Mouse (Mus musculus) limb, embryonic 12.5 days (tissue): ENCODE measurements around the gene Nipsnap2. TPM values are rescaled to one million over a fixed set of nuclear protein-coding genes. Genes with fewer than 3 reads are reported as not detected.
"Not testable (repeated sequence)": the region's sequence is repeated elsewhere in the genome, so short reads cannot be mapped to it uniquely, and the experiment has no call there.

Source experiments
- ATAC-seq: fragments of 200-750 bp; cut with Nextera tagmentation; 2 replicates; pipeline ENCODE4 v1.8.0; 2017; ENCODE audit warnings: low read depth, moderate TSS enrichment; ENCODE audit not compliant: insufficient number of reproducible peaks, insufficient read depth, low FRiP score, low TSS enrichment
- H3K27ac ChIP-seq: fragments of 300-500 bp; sonication (generic); 2 replicates; pipeline ENCODE4 v1.5.1; 2016; ENCODE audit warnings: mild to moderate bottlenecking, moderate library complexity
- H3K27me3 ChIP-seq: fragments of 300-500 bp; sonication (generic); 2 replicates; pipeline ENCODE4 v1.6.1; 2016; ENCODE audit warnings: mild to moderate bottlenecking, moderate library complexity
- H3K36me3 ChIP-seq: fragments of 300-500 bp; sonication (generic); 2 replicates; pipeline ENCODE4 v1.6.1; 2016; ENCODE audit warnings: mild to moderate bottlenecking, moderate library complexity
- H3K4me1 ChIP-seq: fragments of 300-500 bp; sonication (generic); replicated peaks from 2 replicates; pipeline ENCODE4 v1.6.1; 2016
- H3K4me2 ChIP-seq: fragments of 300-500 bp; sonication (generic); 2 replicates; pipeline ENCODE4 v1.6.1; 2016; ENCODE audit warnings: mild to moderate bottlenecking, moderate library complexity
- H3K4me3 ChIP-seq: fragments of 300-500 bp; sonication (generic); replicated peaks from 2 replicates; pipeline ENCODE4 v1.5.1; 2016; ENCODE audit warnings: mild to moderate bottlenecking
- H3K9ac ChIP-seq: fragments of 300-500 bp; sonication (generic); replicated peaks from 2 replicates; pipeline ENCODE4 v1.6.1; 2016; ENCODE audit warnings: mild to moderate bottlenecking, moderate library complexity
- H3K9me3 ChIP-seq: fragments of 300-500 bp; sonication (generic); 2 replicates; pipeline ENCODE4 v1.6.1; 2016; ENCODE audit warnings: mild to moderate bottlenecking, moderate library complexity
- WGBS: fragments of 180-500 bp; shearing (Covaris S2); methylation state at CpG from one replicate; pipeline ENCODE4 v1.1.7; 2016; 5-methylcytosine and 5-hydroxymethylcytosine counted together
- polyA plus RNA-seq: library from polyadenylated mRNA; unstranded; fragments of >200 nt; fragmentation: Nextera tagmentation; extraction: Ambion mirVana; gene quantifications from 2 replicates; pipeline ENCODE4 v1.2.1, GENCODE M21; 2016

Gene Nipsnap2
- 101 and 106 TPM in 2 replicates for polyA plus RNA-seq

DNA sequence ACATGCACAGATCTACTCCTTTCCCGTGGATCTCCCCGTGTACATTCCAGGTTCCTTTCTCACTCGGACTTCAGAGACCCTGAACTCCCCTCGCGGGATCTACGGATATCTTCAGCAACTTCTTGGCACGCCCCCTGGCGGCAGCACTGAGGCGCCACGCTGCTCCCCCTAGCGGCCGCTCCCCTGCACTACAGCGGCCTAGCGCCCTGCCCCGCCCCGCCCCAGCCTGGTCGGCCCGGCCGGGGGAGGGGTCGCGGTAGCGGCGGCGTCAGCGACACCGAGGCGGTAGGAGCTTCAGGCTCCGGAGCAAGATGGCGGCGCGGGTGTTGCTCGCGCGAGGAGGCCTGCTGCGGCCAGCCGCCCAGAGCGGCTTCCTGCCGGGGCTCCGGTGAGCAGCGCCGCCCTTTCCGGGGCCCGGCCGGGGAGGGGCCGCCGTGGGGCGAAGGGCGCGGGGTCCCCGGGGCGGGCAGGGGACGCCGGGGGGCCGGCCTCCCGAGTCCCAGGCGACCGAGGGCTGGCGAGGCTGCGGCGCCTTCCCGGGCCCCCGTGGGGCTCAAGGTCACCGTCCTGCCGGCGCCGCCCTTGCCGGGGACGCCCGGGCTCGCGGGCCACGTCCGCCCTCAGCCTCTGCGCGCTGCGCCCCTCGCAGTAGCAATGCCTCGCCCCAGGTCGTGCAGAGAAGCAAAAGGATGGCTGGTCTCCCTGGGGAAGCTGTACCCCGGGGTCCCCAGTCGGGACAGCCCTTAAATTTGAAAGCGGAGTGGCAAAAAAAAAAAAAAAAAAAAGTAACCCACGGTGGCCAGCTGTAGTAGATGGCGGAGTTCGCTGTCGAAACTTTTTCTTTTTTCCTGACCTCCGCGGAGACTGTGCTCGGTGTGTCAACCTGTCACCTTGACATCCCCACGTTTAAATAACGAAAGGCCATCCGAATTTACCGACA is at the start of gene Nipsnap2:
TSS of gene Nipsnap2 (plus strand) at position 230 of the 940 bp plus-strand sequence.
- peak; percentile 90 for ATAC-seq
- Histone ChIP-seq H3K36me3 (peaks cover 1% of the 10 kb centered on the region), H3K4me3 (peak within 1 kb of the TSS; percentile 91), H3K27me3 (no peaks in the 10 kb centered on the region), H3K27ac (peak within 1 kb of the TSS; percentile 97), H3K9ac (peak within 1 kb of the TSS; percentile 98), H3K4me1 (peaks cover 32% of the 10 kb centered on the region), H3K9me3 (peaks cover 2% of the 10 kb centered on the region; the same call in 1 of the 2 replicates), H3K4me2 (peak within 1 kb of the TSS; percentile 61)
- under 1% methylated on average over 93 of the region's 93 CpGs for WGBS

DNA sequence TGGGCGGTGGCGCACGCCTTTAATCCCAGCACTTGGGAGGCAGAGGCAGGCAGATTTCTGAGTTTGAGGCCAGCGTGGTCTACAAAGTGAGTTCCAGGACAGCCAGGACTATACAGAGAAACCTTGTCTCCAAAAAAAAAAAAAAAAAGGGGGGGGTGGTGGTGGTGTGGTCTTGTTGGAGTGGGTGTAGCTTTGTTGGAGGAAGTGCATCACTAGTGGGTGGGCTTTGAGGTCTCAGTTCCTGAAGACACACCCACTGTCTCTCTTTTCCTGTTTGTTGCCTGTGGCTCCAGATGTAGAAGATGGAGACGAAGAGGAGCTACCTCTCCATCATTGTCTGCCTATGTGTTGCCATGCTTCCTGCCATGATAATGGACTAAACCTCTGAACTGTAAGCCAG is 39.7 kb upstream of the Nipsnap2 start:
- H3K27me3 ChIP-seq, ATAC-seq: not testable (repeated sequence)
- 91% methylated on average over 5 of the region's 5 CpGs for WGBS

DNA sequence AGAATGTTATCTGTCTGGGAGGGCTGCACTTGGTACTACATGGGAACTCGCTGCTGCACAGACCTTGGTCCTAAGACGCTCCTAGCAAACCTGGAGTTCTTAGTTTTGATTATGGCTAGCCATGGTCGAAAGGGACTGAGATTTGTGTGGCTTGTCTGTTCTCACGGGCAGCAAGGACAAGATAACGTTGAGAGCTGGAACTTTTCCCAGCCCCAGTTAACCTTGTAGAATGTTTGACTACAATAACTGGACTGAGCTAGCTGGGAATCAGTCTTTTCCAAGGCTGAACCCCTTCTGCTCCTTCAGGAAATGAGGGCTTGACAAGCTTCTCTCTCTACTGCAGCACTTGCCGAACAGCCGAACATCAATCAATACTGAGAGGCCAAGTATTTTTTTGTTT is 37.2 kb upstream of the Nipsnap2 start:
- Histone ChIP-seq H3K4me3 (no peak overlapping the region), H3K9me3 (no peaks in the 10 kb centered on the region), H3K4me1 (no peaks in the 10 kb centered on the region), H3K9ac (no peak overlapping the region), H3K4me2 (no peak overlapping the region), H3K27ac (no peak overlapping the region), H3K27me3 (no peaks in the 10 kb centered on the region), H3K36me3 (no peaks in the 10 kb centered on the region)
- no peak for ATAC-seq
- 83% methylated on average over 7 of the region's 7 CpGs for WGBS

More for the DNA sequence above, 39.7 kb upstream of the Nipsnap2 start:
- not testable (repeated sequence) for H3K9me3 ChIP-seq, H3K36me3 ChIP-seq, H3K4me1 ChIP-seq, H3K27ac ChIP-seq, H3K9ac ChIP-seq, H3K4me2 ChIP-seq, H3K4me3 ChIP-seq

DNA sequence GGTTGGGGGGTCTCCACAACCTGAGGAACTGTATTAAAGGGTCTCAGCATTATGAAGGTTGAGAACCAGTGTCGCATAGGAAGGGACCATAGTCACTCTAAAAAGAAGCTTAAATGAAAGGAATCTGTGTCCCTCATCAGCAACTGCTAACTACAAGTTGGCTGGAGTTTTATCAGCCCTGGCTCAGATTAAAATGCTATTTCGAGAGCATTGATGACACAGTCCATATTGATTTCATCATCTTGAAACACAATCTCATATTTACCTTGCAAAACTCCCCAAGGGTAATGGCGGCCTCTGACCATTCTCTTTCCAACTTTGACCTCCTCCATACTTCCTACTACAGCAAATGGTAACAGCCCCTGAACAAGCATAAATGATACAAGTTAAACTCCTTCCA is 34.3 kb upstream of the Nipsnap2 start:
- no peak overlapping the region for H3K4me2 ChIP-seq
- no peak overlapping the region for H3K27ac ChIP-seq
- H3K9ac ChIP-seq: no peak overlapping the region
- ATAC-seq: no peak
- H3K27me3 ChIP-seq: no peaks in the 10 kb centered on the region
- no peak overlapping the region for H3K4me3 ChIP-seq
- 86% methylated on average over 3 of the region's 3 CpGs for WGBS
- H3K9me3 ChIP-seq: no peaks in the 10 kb centered on the region
- no peaks in the 10 kb centered on the region for H3K4me1 ChIP-seq
- no peaks in the 10 kb centered on the region for H3K36me3 ChIP-seq

DNA sequence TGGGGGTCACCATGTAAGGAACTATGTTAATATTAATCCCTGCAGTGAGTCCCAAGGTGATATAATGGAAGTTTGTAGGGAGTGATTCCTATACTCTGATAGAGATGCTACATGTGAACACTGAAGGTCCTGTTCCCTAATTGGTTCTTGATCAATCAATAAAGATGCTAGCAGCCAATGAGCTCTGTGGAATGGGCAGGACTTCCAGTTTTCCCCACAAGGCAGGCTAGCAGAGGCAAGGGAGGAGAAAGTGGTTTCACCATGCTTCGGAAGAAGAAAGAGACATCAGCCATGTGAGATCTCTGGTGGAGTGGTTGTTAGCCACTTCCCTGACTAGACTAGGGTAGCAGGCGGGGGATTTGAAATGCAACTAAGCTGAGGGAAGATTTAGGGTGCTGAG is 24.4 kb upstream of the Nipsnap2 start:
- Histone ChIP-seq H3K4me3 (peak overlapping the region; percentile 6; the same call in 1 of the 2 replicates), H3K4me1 (no peaks in the 10 kb centered on the region), H3K27me3 (peaks cover 26% of the 10 kb centered on the region), H3K36me3 (no peaks in the 10 kb centered on the region), H3K27ac (no peak overlapping the region), H3K4me2 (peak overlapping the region; percentile 13), H3K9me3 (no peaks in the 10 kb centered on the region), H3K9ac (no peak overlapping the region)
- no peak for ATAC-seq
- 22% methylated on average over 2 of the region's 2 CpGs for WGBS

DNA sequence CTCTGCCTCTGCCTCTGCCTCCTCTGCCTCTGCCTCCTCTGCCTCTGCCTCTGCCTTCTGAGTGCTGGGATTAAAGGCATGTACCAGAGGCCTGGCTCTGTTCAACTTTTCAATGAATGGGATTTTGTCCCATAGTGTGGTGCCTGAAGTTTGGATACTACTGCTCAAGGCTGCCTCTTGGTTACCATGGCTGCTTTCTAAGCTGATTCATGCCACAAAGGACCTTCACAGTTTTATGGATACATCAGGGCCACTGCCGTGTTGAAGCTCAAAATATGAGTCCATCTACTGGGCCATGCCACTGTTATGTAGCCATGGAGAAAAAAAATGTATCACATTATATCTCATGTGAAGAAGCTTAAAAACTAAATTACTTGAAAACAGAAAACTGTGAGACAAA is 23.2 kb upstream of the Nipsnap2 start:
- H3K27ac ChIP-seq: no peak overlapping the region
- H3K36me3 ChIP-seq: no peaks in the 10 kb centered on the region
- WGBS: 80% methylated on average over 1 of the region's 1 CpGs
- no peak overlapping the region for H3K4me2 ChIP-seq
- no peak overlapping the region for H3K9ac ChIP-seq
- no peaks in the 10 kb centered on the region for H3K9me3 ChIP-seq
- peaks cover 26% of the 10 kb centered on the region for H3K27me3 ChIP-seq
- no peak overlapping the region for H3K4me3 ChIP-seq
- no peaks in the 10 kb centered on the region for H3K4me1 ChIP-seq
- no peak for ATAC-seq

DNA sequence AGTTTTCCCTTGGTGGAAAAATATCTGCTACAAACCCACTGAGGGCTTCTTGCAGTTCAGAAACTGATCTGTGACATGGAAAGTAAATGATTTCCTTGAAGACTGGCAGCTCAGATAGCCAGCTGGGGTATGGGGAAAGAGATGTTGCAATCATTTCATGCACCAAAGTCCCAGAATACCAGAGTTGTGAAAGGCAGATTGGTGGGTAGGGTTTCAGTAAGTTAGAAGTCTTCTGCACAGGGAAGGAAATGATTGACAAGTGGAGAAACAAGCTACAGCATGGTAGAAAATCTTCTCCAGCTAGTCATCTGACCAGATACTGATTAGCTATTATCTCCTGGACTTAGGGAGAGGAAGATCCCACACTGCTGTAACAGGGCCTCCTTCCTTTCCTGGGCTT is 21.5 kb upstream of the Nipsnap2 start:
- Histone ChIP-seq H3K27ac (no peak overlapping the region), H3K4me3 (no peak overlapping the region), H3K4me1 (no peaks in the 10 kb centered on the region), H3K4me2 (no peak overlapping the region), H3K9ac (no peak overlapping the region), H3K36me3 (no peaks in the 10 kb centered on the region), H3K27me3 (peaks cover 26% of the 10 kb centered on the region), H3K9me3 (no peaks in the 10 kb centered on the region)
- no peak for ATAC-seq

DNA sequence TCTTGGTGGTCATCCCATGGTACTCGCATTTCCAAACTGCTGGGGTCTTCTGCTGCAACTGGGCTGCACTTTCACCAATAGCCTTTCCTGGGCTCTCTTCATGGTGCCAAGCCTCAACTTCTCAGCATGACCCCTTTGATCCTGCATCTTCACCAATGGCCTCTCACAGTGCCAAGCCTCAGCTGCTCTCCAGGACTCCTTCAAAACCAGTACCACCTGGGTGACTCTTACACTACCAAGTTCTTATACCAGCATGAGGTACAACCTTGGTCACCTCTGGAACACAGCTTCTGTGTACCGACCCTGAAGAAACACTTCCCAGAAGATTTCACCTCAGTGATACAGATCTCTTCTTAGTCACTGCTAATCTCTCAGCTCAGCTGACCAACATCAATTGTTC is 16.5 kb upstream of the Nipsnap2 start, which contains the start of gene Sept14:
TSS of gene Sept14 (minus strand) at position 101 of the 400 bp plus-strand sequence.
- H3K4me1 ChIP-seq: no peaks in the 10 kb centered on the region
- H3K27ac ChIP-seq: no peak within 1 kb of the TSS
- no peak for ATAC-seq
- no peak within 1 kb of the TSS for H3K4me2 ChIP-seq
- H3K27me3 ChIP-seq: peaks cover 19% of the 10 kb centered on the region
- H3K36me3 ChIP-seq: no peaks in the 10 kb centered on the region
- H3K9me3 ChIP-seq: no peaks in the 10 kb centered on the region
- H3K4me3 ChIP-seq: no peak within 1 kb of the TSS
- WGBS: 63% methylated on average over 2 of the region's 2 CpGs
- H3K9ac ChIP-seq: no peak within 1 kb of the TSS

DNA sequence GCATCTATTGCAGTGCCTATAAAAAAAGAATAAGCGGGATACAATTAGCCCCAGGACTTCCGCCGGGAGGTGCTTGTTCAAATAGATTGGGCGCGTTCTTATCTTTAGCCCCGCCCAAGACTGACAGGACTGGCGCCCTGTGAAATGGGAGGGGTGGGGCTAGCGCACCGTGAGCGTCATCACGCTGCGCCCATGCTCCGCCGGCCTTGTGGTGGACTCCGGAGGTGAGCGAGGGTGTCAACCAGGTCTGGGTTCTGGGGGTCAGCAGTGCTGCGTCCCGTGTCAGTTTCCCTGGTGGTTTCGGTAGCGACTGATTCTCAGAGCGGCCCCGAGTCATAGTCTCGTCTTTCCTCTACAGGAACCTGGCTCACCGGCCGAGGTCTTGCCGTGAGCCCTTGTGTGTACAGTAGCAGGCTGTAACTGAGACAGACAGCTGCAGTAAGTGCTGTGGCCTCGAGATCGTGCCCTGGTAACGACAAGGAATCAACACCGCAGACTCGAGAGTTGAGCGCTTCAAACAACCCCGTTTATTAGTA is 9.5 kb upstream of the Nipsnap2 start, which contains the start of gene Mrps17:
TSS of gene Mrps17 (plus strand) at position 172 of the 536 bp plus-strand sequence.
- under 1% methylated on average over 33 of the region's 33 CpGs for WGBS
- peak within 1 kb of the TSS; percentile 77 for H3K4me3 ChIP-seq
- peaks cover 37% of the 10 kb centered on the region for H3K36me3 ChIP-seq
- peaks cover 7% of the 10 kb centered on the region for H3K4me1 ChIP-seq
- peak; percentile 92 for ATAC-seq
- peak within 1 kb of the TSS; percentile 72 for H3K9ac ChIP-seq
- peak within 1 kb of the TSS; percentile 29; the same call in 1 of the 2 replicates for H3K27ac ChIP-seq
- H3K4me2 ChIP-seq: peak within 1 kb of the TSS; percentile 90
- peaks cover 5% of the 10 kb centered on the region; the same call in 1 of the 2 replicates for H3K9me3 ChIP-seq
- peaks cover 10% of the 10 kb centered on the region; the same call in 1 of the 2 replicates for H3K27me3 ChIP-seq

DNA sequence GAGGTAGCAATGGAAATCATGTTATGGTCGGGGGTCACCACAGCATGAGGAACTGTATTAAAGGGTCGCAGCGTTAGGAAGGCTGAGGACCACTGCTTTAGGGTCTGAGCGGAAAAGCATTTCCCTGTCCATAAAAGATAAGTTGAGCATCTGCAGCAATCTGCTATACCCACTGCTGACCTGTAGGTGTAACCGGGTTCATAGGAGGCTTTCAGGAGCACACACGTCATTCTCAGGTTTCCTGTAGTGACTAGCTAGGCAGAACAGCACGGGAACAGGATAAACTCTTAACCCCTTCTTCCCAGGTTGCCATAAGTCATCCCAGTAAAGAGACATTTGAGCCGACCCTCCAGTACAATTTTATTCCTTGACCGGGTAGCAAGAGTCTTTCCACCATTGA is 7.8 kb upstream of the Nipsnap2 start:
- Histone ChIP-seq H3K36me3 (peaks cover 37% of the 10 kb centered on the region), H3K4me1 (peaks cover 7% of the 10 kb centered on the region), H3K9me3 (peaks cover 5% of the 10 kb centered on the region; the same call in 1 of the 2 replicates), H3K4me2 (no peak overlapping the region), H3K4me3 (no peak overlapping the region), H3K27me3 (peaks cover 10% of the 10 kb centered on the region; the same call in 1 of the 2 replicates), H3K27ac (no peak overlapping the region), H3K9ac (no peak overlapping the region)
- 81% methylated on average over 9 of the region's 9 CpGs for WGBS
- ATAC-seq: no peak

DNA sequence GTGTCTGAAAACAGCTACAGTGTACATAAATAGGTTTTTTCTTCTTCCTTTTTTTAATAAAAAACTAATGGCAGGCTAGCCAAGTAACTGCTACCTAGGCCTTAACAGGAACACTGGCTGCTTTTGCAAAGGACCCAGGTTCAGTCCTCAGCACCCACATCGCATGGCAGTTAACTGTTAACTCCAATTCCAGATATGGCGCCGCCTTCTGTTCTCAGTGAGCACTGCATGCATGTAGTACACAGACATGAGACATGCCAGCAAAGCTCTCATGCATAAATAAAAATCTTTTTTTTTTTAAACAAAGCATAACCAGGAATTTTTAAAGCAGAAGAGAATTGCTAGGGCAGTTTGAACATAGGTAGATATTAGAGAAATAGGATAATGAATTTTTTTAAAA is 4.7 kb upstream of the Nipsnap2 start:
- peaks cover 37% of the 10 kb centered on the region for H3K36me3 ChIP-seq
- no peak for ATAC-seq
- whole genome bisulfite sequencing: 86% methylated on average over 3 of the region's 3 CpGs
- no peak overlapping the region for H3K4me3 ChIP-seq
- no peak overlapping the region for H3K27ac ChIP-seq
- peaks cover 5% of the 10 kb centered on the region; the same call in 1 of the 2 replicates for H3K9me3 ChIP-seq
- H3K4me2 ChIP-seq: no peak overlapping the region
- no peaks in the 10 kb centered on the region for H3K27me3 ChIP-seq
- peaks cover 7% of the 10 kb centered on the region for H3K4me1 ChIP-seq
- H3K9ac ChIP-seq: no peak overlapping the region
